Mouse (Mus musculus): Measurements from ENCODE around the gene Gm4744.

- no peak for TF ChIP-seq CTCF (conservative IDR thresholded peaks at IDR 0.05 in 1 of 2, IDR thresholded peaks at IDR 0.05 in 1 of 2; ENCODE audit: low read depth in 2 of 2, low read length in 2 of 2)
- TF ChIP-seq TCF12 (IDR thresholded peaks at IDR 0.05; ENCODE audit: low read depth, low read length), result no peak
- TF ChIP-seq POLR2A (IDR thresholded peaks at IDR 0.05; ENCODE audit: low read depth, low read length), result no peak
These were observed 31.7 kb downstream of the Gm4744 start for GRCm38 (mm10) chr6:40919954-40920353.
